Mouse (Mus musculus): ENCODE measurements around the gene Higd1c.
"Not testable (repeated sequence)": the region's sequence is repeated elsewhere in the genome, so short reads cannot be mapped to it uniquely, and the experiment has no call there.

Higd1c gene

DNA sequence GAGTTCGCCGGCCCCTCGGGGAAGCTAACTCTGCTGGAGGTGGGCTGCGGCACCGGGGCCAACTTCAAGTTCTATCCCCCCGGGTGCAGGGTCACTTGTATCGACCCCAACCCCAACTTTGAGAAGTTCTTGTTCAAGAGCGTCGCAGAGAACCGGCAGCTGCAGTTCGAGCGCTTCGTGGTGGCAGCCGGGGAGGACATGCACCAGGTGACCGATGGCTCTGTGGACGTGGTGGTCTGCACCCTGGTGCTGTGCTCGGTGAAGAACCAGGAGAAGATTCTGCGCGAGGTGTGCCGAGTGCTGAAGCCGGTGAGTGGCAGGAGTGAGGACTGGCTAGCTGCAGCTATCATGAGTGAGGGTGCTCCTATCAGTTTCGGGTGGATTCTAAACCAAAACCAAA is 10.9 kb upstream of the Higd1c start:
- DNase-seq (ENCODE audit: low spot score in 2 of 2), result not testable (repeated sequence)

DNA sequence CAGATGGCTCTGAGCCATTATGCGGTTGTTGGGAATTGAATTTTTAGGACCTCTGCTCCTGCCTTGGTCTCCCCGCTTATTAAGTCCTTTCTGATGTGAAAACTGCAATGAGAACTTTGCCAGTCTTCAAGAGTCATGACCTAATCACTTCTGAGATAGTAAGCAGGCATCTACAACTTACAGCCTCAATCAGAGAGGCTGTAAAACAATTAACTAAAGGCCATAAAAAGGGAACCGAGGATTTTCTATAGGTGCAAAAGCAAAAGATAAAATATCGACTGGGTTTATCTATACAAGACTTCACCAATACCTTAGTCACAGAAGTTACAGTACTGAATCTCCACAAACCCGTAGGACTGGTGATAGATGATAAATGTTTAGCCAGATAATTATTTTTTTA is 8.5 kb upstream of the Higd1c start:
- no peak for DNase-seq (ENCODE audit: low spot score in 2 of 2)

DNA sequence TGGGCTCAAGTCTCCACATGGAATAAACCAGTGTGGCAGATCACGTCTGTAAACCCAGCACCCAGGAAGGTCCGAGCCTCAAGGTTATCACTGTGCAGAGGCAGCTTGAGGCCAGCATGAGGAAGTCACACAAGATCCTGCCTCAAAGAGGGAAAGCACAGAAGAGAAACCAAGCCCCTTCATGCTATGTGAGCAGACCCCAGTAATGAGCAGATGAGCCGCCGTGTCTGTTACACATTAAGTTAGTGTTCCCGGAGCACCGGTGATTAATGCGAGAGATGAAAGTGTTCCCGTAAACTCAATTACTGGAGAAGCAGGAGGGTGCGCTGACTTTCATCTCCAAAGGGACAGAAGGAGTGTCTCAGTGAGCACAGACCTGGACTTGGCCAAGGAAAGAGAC is 1.6 kb downstream of the Higd1c start:
- not testable (repeated sequence) for DNase-seq (ENCODE audit: low spot score in 2 of 2)

DNA sequence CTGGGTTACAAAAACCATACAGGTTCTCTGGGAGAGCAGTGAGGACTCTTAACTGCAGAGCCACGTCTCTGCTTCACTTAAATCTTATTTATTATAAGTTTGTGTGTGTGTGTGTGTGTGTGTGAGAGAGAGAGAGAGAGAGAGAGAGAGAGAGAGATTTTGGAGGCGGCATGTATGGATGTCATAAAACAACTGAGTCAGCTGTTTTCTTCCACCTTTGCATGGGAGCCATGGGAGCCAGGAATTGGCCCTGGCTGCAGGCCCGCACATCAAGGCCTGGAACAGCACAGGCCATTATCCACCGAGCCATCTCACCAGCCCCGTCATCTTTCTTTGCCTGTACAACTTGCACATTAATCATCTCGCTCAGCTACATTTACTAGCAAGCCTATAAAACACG is 2.8 kb downstream of the Higd1c start:
- no peak for DNase-seq (ENCODE audit: low spot score in 2 of 2)

DNA sequence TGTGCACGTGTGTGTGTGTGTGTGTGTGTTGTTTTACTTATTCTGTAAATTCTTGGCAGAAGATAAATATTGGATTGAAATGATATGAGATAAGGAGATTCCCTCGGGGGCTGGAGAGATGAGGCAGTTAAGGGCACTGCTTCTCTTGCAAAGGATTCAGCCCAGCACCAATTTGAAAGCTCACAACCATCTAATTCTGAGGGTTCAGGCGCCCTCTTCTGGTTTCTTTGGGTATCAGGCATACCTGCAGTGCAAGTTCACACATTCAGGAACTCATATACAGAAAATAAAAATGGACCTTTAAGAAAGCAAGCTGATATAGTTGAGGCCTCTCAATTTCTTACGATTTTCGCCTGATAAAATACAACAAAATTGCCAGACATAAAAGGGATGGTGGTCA is 10.7 kb downstream of the Higd1c start:
- DNase-seq (ENCODE audit: low spot score in 2 of 2), result peak; percentile 83 to 86

DNA sequence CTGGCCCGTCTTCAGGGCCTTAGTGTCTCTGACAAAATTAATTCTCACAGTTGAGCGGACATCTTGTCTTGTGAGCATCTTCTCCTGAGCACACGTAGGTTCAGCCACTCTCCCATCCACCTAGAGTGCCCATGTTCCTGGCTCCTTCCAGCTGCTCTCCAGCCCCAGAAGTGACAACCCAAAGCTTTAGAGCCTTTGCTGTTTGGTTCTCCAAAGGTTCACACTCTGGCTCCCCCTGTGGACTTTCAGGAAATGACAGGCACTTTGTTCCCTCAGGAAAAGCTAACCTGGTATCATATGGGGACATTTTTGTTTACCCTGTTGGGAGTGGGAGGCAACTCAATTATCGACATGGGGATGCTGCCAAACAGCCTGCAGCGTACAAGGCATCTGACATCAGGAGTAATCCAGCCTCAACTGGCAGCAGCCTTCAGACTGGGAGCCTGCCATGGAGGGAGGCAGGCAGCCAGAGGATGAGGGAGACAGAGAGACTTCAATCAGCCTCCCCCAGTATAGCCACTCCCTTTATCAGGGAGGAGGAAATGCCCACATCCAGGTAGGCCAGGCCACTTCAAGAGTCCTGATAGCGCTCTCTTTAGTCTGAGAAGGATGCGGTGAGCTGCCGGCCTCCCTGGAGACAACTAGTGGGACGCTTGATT is 13.6 kb downstream of the Higd1c start:
- not testable (repeated sequence) for DNase-seq (ENCODE audit: low spot score in 2 of 2)

DNA sequence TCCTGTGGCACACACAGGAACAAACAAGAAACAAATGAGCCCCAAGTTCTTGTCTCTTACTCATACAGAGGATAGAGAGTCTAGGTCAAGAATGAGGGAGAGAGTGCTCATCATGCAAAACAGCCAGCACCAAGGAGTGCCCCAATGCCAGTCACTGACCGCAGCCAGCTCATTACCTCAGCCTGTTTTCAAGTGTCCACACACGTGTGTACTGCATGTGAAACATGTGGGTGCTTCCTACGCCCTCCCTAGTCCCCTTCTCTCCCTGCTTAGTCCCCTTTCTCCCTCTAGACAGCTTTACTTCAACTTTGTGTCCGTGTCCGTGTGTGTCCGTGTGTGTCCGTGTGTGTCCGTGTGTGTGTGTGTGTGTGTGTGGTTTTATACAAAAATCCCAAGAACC is 15.3 kb downstream of the Higd1c start:
- no peak for DNase-seq (ENCODE audit: low spot score in 2 of 2)

DNA sequence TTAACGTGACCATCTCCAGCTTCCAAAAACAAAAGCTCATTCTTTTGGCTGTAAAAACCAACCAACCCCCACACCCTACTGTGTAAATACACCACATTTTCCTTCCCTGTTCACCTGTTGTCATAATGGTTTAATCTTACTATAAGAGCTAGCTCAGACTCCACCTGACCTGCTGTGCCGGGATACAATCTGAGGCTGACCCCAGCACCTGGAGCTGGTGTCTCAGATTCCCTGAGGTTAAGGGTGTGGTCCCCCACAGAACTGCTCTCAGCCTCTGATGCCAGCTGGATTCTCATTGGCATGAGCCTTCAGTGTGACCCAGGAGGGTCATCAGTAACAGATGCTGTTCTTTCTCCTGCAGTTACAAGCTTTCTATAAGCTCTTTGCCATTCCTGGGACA is 15.8 kb downstream of the Higd1c start:
- no peak for DNase-seq (ENCODE audit: low spot score in 2 of 2)

DNA sequence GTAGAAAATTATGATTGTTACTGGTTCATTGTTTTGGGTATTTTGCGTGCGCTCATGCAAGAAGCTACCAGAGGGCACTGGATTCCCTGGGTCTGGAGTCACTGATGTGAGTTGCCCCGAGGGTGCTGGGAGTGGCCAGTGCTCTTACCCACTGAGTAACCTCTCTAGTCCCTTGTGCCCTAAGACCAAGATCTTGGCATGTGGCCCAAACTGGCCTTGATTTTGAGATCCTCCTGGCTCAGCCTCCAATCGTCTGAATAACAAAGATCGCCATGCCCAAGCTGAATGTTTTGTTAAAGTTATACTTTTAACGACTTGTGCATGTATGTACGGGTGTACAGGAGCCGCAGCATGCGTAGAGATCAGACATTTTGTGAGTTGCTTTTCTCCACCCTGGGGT is 21.4 kb downstream of the Higd1c start:
- DNase-seq (ENCODE audit: low spot score in 2 of 2), result no peak

DNA sequence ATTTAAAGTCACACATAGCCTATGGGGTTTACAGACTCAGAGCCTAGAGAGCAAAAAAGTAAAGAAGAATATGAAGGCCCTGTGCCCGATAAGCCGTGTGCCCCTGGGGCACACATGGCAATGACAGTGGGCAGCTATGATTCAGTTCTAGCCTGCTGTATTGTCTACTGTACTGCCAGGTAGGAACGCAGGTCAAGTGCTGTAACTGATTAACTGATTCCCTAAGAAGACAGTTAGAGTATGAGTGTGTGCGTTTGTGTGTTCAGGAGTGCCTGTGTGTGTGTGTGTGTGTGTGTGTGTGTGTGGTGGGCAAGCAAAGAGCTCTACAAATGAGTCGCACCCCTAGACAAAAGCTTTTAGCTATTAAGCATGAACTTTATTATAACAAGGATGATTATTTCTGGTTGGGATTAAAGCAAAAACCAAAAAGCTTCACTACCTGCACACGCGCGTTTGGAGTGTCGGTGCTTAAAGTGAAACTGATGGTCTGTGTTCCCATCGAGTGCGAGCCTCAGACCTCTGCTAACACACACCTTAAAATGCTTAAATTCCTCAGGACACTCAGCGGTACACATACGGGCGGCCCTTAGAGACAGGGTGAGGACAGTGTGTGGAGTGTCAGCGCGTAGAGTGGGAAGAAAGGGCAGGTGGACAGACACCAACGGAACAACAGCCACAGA is 23.3 kb downstream of the Higd1c start:
- no peak for DNase-seq (ENCODE audit: low spot score in 2 of 2)

DNA sequence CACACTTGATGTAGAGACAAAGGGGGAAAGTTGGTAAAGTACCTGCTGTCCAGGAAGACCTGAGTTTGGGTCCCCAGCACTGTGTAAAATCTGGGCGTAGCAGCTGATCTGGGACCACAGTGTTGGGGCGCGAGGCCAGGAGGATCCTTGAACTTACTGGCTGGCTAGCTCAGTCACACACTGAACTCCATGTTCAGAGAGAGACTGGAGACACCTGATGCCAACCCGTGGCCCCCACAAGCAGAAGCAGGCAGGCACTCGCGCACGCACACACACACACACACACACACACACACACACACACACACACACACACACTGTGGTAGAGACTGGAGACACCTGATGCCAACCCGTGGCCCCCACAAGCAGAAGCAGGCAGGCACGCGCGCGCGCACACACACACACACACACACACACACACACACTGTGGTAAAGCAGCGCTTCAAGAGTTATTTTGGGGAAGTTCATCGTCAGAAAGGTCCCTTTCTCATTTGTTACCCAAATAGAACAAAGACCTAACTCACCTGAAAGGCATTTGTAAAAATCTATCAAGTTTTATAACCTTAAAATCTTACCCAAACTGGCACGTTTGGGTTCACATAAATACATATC is 24.0 kb downstream of the Higd1c start:
- DNase-seq (ENCODE audit: low spot score in 2 of 2), result no peak

DNA sequence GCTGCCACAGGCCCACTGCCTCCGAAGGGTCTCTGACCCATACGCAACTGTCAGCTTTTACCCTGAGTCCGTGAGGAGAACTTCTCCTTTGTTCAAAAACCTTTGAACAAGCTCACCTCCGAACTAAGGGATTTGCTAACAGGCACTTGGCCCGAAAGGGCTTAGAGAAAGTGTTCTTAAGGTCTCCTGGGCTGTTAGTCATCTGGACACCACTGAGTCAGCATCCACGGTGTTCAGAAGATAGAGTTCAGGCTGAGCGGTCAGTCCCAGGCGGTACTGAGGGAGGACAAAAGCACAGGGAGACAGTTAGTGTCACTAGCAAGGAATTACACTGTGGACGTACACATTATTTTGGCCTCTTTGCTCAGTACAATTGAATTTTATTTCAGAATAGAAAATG is 24.5 kb downstream of the Higd1c start:
- no peak for DNase-seq (ENCODE audit: low spot score in 2 of 2)

DNA sequence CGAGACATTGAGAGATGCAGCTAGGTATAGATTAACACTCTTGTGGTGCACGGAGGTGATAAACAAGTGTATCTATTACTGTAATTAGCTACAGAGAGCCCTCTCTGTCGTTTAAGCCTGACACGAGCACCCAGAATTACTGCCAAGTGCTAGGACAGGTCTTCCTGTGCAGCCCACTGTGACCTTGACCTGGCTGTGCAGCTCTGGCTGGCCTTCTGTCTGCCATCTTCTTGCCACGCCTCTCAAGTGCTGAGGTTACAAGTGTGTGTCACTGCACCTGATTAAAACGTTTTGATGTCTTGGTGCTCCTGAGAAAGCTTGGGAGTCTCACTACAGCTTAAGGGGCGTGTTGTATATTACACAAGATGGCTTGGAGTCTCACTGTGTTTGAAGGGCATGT is 26.7 kb downstream of the Higd1c start:
- no peak for DNase-seq (ENCODE audit: low spot score in 2 of 2)

DNA sequence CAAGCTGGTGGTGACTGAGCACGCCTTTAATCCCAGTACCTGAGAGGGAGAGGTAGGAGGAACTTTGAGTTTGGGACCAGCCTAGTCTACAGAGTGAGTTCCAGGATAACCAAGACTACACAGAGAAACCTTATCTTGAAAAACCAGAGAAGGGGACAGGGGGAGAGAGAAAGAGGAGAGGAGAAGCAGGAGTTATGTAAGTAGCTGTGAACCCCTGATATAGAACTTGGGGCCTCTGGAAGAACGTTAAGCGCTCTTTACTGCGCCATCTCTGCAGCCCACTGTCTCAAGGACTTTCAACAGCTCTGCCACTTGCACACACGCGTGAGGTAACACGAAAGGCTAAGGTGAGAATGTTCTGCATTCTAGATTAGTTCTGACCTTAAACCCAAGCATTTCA is 27.3 kb downstream of the Higd1c start:
- DNase-seq (ENCODE audit: low spot score in 2 of 2), result no peak

DNA sequence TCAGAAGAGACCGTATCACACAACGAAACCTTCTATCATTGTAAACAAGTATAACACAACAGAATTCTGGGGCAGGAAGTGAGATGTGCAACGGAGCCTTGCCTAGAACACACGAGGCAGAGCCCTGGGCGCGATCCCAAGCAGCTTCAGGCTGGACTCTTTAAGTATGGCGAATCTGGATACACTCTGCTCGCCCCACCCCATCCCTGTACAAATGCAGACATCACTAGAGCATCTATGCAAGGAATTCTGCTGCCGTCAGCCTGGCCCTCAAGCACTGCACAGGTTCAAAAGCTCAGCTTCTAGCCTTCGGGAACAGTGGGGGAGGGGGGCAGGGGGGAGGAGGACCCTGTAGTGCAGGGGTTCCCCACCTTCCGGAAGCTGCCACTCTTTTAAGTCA is 28.7 kb downstream of the Higd1c start:
- DNase-seq (ENCODE audit: low spot score in 2 of 2), result no peak

DNA sequence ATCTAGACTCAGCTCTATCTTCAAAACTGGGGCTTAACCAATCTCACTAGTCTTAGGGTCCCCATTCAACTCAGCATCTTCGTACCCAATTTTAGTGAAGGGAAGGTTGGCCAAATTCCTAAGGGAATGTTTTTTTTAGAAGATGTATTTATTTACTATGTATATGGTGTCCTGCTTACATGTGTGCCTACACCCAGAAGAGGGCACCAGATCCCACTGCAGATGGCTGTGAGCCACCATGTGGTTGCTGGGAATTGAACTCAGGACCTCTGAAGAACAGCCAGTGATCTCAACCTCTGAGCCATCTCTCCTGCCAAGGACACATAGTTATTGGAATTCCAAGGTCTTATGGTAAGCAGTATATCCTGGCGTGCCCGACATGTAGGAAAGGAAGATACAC is 31.2 kb downstream of the Higd1c start:
- DNase-seq (ENCODE audit: low spot score in 2 of 2), result no peak

DNA sequence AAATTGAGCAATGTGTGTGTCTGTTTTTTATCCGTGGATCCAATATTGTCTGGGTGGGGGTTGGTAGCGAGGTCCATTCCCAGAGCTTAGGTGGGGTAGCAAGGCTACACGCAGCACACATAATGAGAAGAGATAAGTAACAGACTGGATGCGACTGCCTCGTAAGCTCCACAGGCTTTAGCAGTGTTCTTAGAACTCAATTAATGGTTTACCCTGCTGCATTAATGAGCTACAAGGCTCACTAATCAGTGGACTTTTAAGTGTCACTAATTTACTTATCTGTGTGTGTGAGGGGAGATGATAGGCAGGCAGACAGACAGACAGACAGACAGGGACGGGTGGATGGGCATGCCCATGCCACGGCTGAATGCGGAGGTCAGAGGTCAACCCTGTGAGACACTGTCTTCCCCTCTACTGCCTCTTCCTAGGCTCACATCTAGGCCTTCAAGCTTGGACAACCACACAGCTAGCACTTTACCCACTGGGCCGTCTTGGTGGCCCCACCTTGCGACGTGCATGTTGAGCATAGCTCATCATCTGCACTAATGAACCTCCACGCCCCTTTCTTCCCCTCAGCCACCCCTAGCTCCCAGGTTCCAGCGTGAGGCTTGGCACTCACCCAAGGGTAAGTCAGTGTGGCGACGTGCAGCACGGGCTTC is 36.4 kb downstream of the Higd1c start:
- DNase-seq (ENCODE audit: low spot score in 2 of 2), result no peak

DNA sequence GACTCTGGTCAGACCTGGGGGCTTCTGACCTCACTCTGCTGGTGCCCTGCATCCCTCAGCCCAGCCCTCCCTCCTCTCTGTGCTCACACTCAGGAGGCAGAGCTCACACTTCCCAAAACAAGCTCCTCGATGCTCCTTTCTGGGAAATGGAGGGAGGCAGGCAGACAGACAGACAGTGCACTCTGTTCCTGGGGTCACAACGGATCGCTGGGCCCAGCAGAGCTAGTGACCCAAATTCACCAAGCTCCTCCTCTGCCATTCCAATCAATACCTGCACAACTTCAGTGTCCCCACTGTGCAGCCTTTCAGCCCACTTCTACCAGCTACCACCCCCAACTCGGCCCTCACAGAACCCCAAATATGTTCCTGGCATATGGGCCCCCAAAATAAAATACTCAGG is 37.5 kb downstream of the Higd1c start:
- no peak for DNase-seq (ENCODE audit: low spot score in 2 of 2)

DNA sequence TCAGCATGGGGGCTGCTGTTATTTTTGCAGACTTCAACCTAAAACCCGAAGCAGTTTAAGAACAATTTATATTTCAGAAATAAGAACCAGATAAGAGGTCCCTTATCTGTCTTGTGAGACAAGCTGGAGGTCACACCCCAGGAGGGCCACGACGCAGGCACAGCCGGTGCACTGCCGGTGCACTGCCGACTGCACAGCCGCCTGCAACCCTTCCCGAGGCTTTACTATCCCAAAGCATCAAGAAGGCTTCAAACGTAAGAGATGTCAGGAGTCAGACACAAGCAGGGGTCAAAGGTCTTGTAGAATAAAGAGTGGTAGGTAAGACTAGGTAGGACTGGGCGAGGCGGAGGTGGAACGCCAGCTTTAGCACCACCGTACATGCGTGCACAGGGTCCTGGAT is 38.0 kb downstream of the Higd1c start:
- no peak for DNase-seq (ENCODE audit: low spot score in 2 of 2)

DNA sequence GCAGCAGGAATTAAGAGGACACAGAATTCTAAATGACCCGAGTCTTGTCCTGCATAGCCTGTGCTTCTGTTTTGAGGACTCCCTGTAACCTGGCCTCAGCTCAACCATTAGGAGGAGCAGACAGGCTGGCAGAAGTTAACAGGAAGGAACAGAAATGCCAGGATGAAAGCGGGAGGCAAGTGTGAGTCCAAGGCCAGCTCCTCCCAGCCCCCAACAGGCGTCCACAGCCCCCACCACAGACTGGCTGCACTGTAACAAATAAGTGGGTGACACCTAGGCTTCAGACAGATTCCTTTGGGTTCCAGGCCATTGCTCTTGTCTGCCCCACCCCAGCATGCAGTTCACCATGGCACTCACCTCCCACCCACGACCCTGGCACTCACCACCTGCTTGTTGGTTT is 38.5 kb downstream of the Higd1c start:
- no peak for DNase-seq (ENCODE audit: low spot score in 2 of 2)

DNA sequence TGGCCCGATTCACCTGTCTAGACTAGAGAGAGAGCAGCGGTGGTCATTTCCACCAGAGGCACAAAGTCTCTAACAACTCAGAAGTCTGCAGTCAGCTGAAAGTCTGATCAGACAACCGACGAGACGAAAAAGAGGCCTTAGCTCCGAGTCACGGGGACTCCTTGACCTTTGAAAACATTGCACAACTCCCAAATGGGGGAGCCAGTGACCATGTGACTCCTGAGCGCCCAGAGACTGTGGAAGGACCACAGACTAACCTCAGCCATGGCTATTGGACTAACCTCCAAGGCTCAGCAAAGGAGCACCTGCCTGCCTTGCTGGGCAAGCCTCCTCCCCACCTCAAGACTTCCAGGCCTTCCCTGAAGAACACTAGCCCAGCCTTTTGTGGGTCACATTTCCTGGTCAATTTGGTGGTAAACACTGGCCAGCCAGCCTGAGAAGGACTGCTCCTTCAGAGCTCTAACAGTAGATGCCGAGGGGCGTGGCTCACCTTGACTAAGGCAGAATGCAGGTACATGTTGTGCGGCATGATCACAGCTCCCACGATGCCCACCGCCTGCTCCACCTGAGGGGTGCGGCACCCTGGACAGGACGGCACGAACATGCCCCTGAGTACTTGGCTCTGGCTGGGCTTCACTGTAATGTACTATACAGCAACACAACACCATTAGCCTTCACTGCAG is 39.1 kb downstream of the Higd1c start:
- no peak for DNase-seq (ENCODE audit: low spot score in 2 of 2)

DNA sequence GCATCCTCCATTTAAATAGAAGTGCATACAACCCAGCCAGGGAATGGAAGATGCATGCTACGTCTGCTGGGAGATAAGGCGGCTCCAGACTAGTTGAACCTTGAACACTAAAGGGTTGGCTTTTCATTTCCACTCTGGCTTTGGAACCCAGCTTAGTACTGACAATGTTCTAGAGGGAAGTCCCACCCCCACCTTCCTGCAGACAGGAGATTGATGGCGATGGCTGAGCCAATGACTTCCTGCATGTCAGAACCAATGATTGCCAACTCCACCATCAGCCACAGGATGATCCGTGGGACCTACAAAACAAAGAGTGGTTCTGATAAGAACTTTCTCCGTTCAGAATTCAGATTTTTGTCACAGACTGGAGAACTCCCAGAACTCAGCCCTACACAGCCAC is 41.7 kb downstream of the Higd1c start:
- no peak for DNase-seq (ENCODE audit: low spot score in 2 of 2)
